Mouse (Mus musculus) CH12.LX (cell line): ENCODE measurements around the gene Vwf.

Experiments used
- CHD2 ChIP-seq: IDR thresholded peaks from 2 replicates; pipeline ENCODE4 v1.6.1; 2011; ENCODE audit warnings: low read length, improper control_type of control experiment
- CTCF ChIP-seq, 2 experiments: IDR thresholded peaks in 1 of 2; conservative IDR thresholded peaks in 1 of 2; 2 replicates each; pipeline ENCODE4 v1.5.1; 2011 to 2012; ENCODE audit warnings: low read depth in 2 of 2, low read length in 2 of 2, improper control_type of control experiment in 1 of 2, inconsistent platforms in 1 of 2, mild to moderate bottlenecking in 1 of 2, moderate library complexity in 1 of 2
- E2F4 ChIP-seq: IDR thresholded peaks from 2 replicates; pipeline ENCODE4 v1.6.1; 2011; ENCODE audit warnings: low read depth, low read length, improper control_type of control experiment; ENCODE audit not compliant: insufficient replicate concordance
- ETS1 ChIP-seq: conservative IDR thresholded peaks from 2 replicates; pipeline ENCODE4 v1.6.1; 2012; ENCODE audit warnings: low read depth, mild to moderate bottlenecking, inconsistent platforms, low read length, improper control_type of control experiment, moderate library complexity
- POLR2A ChIP-seq: IDR thresholded peaks from 2 replicates; pipeline ENCODE4 v1.6.1; 2011; ENCODE audit warnings: low read depth, mild to moderate bottlenecking, improper control_type of control experiment, low read length
- SMC3 ChIP-seq: IDR thresholded peaks from 2 replicates; pipeline ENCODE4 v1.6.1; 2011; ENCODE audit warnings: low read depth, low read length, improper control_type of control experiment

DNA sequence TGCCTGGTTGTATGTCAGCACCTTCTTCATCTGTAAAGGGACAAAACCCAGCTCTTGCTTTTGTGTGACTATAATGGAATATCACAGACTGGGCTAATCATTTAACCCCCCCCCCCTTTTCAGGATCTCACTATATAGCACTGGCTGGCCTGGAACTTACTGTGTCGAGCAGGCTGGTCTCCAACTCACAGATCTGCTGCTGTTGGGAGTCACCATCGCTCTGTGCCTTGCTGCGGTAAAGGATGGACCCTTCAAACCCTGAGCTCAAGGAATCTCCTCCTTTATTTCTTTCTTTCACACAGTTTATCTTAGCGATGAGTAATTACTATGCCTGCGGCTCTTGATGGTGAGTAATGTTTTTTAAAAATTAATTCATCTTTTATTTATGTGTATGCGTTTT lies at the start of gene Vwf:
- no peak for TF ChIP-seq CHD2
- no peak for TF ChIP-seq POLR2A
- no peak for TF ChIP-seq E2F4
- TF ChIP-seq ETS1 = no peak
- no peak for TF ChIP-seq SMC3
- TF ChIP-seq CTCF (conservative IDR thresholded peaks at IDR 0.05 in 1 of 2, IDR thresholded peaks at IDR 0.05 in 1 of 2; ENCODE audit: low read depth in 2 of 2, low read length in 2 of 2) = no peak
